Mouse (Mus musculus) forebrain, postnatal 0 days (tissue): ENCODE measurements at regions not wholly inside any gene's neighbourhood (a gene's known extent, or its start where the extent isn't known, plus 50 kb on each side); places are given as distances from the start of the nearest gene placed in this dataset.

Experiments used
- ATAC-seq: fragments of 200-750 bp; cut with Nextera tagmentation; 2 replicates; pipeline ENCODE4 v1.8.0; 2017; ENCODE audit warnings: mild to moderate bottlenecking, moderate library complexity
- DNase-seq: peaks from one replicate; pipeline ENCODE4 v3.0.0-alpha.2; 2015
- H3K27ac ChIP-seq: fragments of 300-500 bp; sonication (generic); 2 replicates; pipeline ENCODE4 v1.5.1; 2014; ENCODE audit warnings: low read depth, mild to moderate bottlenecking, antibody characterized with exemption, low read length, moderate library complexity, mixed read lengths
- H3K27me3 ChIP-seq: fragments of 300-500 bp; sonication (generic); 2 replicates; pipeline ENCODE4 v1.6.1; 2014; ENCODE audit warnings: mild to moderate bottlenecking, low read length, mixed read lengths; ENCODE audit not compliant: insufficient read depth
- H3K36me3 ChIP-seq: fragments of 300-500 bp; sonication (generic); 2 replicates; pipeline ENCODE4 v1.6.1; 2014; ENCODE audit warnings: mild to moderate bottlenecking, moderate library complexity; ENCODE audit not compliant: insufficient read depth
- H3K4me1 ChIP-seq: fragments of 300-500 bp; sonication (generic); 2 replicates; pipeline ENCODE4 v1.6.1; 2014; ENCODE audit warnings: antibody characterized with exemption; ENCODE audit not compliant: insufficient read depth
- H3K4me2 ChIP-seq: fragments of 300-500 bp; sonication (generic); 2 replicates; pipeline ENCODE4 v1.6.1; 2014; ENCODE audit warnings: low read depth, mild to moderate bottlenecking, moderate library complexity
- H3K4me3 ChIP-seq: fragments of 300-500 bp; sonication (generic); 2 replicates; pipeline ENCODE4 v1.5.1; 2014; ENCODE audit warnings: low read depth, low read length, mixed read lengths
- H3K9ac ChIP-seq: fragments of 300-500 bp; sonication (generic); 2 replicates; pipeline ENCODE4 v1.6.1; 2014; ENCODE audit warnings: mild to moderate bottlenecking
- H3K9me3 ChIP-seq: fragments of 300-500 bp; sonication (generic); 2 replicates; pipeline ENCODE4 v1.6.1; 2016; ENCODE audit warnings: low read length
- CTCF ChIP-seq: sonication (generic); IDR thresholded peaks from 2 replicates; pipeline ENCODE4 v1.5.1; 2016; ENCODE audit warnings: antibody characterized with exemption, control low read depth, low read depth
- WGBS: fragments of 180-500 bp; shearing (Covaris S2); extraction: QIAGEN DNeasy Blood & Tissue Kit; methylation state at CpG from one replicate; pipeline ENCODE4 v1.1.7; 2014; 5-methylcytosine and 5-hydroxymethylcytosine counted together

GRCm38 (mm10) chr5:97300114-97300840 is 91.9 kb downstream of the Naa11 start:
- no peaks in the 10 kb centered on the region for H3K27me3 ChIP-seq
- H3K4me1 ChIP-seq, result no peaks in the 10 kb centered on the region
- H3K4me2 ChIP-seq, result no peak overlapping the region
- no peak overlapping the region for H3K9ac ChIP-seq
- ATAC-seq (no peak), DNase-seq (no peak)
- no peak overlapping the region for H3K4me3 ChIP-seq
- no peak for TF ChIP-seq CTCF
- H3K9me3 ChIP-seq, result no peaks in the 10 kb centered on the region
- H3K36me3 ChIP-seq, result no peaks in the 10 kb centered on the region
- 54% methylated on average over 6 of the region's 6 CpGs for WGBS
- no peak overlapping the region for H3K27ac ChIP-seq

- no peak overlapping the region for H3K9ac ChIP-seq
- TF ChIP-seq CTCF, result no peak
- no peaks in the 10 kb centered on the region for H3K27me3 ChIP-seq
- H3K36me3 ChIP-seq, result no peaks in the 10 kb centered on the region
- 32% methylated on average over 5 of the region's 5 CpGs for WGBS
- ATAC-seq (no peak), DNase-seq (no peak)
- no peak overlapping the region for H3K27ac ChIP-seq
- H3K4me2 ChIP-seq, result no peak overlapping the region
- no peaks in the 10 kb centered on the region for H3K4me1 ChIP-seq
- no peaks in the 10 kb centered on the region for H3K9me3 ChIP-seq
- H3K4me3 ChIP-seq, result no peak overlapping the region
These were observed 92.5 kb downstream of the Naa11 start for GRCm38 (mm10) chr5:97299631-97300030.

- Histone ChIP-seq H3K4me1 (no peaks in the 10 kb centered on the region), H3K27ac (no peak overlapping the region), H3K9me3 (no peaks in the 10 kb centered on the region), H3K27me3 (no peaks in the 10 kb centered on the region), H3K4me2 (no peak overlapping the region), H3K36me3 (no peaks in the 10 kb centered on the region), H3K9ac (no peak overlapping the region), H3K4me3 (no peak overlapping the region)
- ATAC-seq (no peak), DNase-seq (no peak)
- no peak for TF ChIP-seq CTCF
- WGBS, result 93% methylated on average over 3 of the region's 3 CpGs
These were observed 96.0 kb downstream of the Naa11 start for GRCm38 (mm10) chr5:97296213-97296612.

GRCm38 (mm10) chr5:97290166-97290681 is 102.0 kb downstream of the Naa11 start:
- H3K4me3 ChIP-seq, result no peak overlapping the region
- peak overlapping the region; percentile 50 for H3K27ac ChIP-seq
- H3K9ac ChIP-seq, result no peak overlapping the region
- 11% methylated on average over 2 of the region's 2 CpGs for WGBS
- H3K36me3 ChIP-seq, result no peaks in the 10 kb centered on the region
- no peak for TF ChIP-seq CTCF
- H3K27me3 ChIP-seq, result no peaks in the 10 kb centered on the region
- ATAC-seq, result peak; percentile 14; the same call in 1 of the 2 replicates
- H3K4me1 ChIP-seq, result peaks cover 4% of the 10 kb centered on the region; the same call in 1 of the 2 replicates
- H3K4me2 ChIP-seq, result no peak overlapping the region
- DNase-seq, result no peak
- H3K9me3 ChIP-seq, result no peaks in the 10 kb centered on the region

GRCm38 (mm10) chr5:97289401-97290165 is 102.6 kb downstream of the Naa11 start:
- no peaks in the 10 kb centered on the region for H3K27me3 ChIP-seq
- WGBS, result 15% methylated on average over 8 of the region's 8 CpGs
- H3K27ac ChIP-seq, result peak overlapping the region; percentile 50; the same call in 1 of the 2 replicates
- H3K9me3 ChIP-seq, result no peaks in the 10 kb centered on the region
- no peak overlapping the region for H3K4me2 ChIP-seq
- TF ChIP-seq CTCF, result no peak
- DNase-seq (peak; percentile 77), ATAC-seq (peak; percentile 90)
- H3K9ac ChIP-seq, result no peak overlapping the region
- H3K36me3 ChIP-seq, result no peaks in the 10 kb centered on the region
- H3K4me1 ChIP-seq, result peaks cover 4% of the 10 kb centered on the region; the same call in 1 of the 2 replicates
- no peak overlapping the region for H3K4me3 ChIP-seq

GRCm38 (mm10) chr5:97279455-97279854 is 112.7 kb downstream of the Naa11 start:
- H3K4me2 ChIP-seq, result no peak overlapping the region
- H3K9me3 ChIP-seq, result no peaks in the 10 kb centered on the region
- no peak for DNase-seq
- ATAC-seq, result no peak
- H3K36me3 ChIP-seq, result no peaks in the 10 kb centered on the region
- no peak overlapping the region for H3K9ac ChIP-seq
- no peak for TF ChIP-seq CTCF
- no peaks in the 10 kb centered on the region for H3K27me3 ChIP-seq
- 0 out of 2 replicates have a peak, but pooled peaks cover 5% of the 10 kb centered on the region for H3K4me1 ChIP-seq
- no peak overlapping the region for H3K4me3 ChIP-seq
- 74% methylated on average over 5 of the region's 5 CpGs for WGBS
- H3K27ac ChIP-seq, result no peak overlapping the region
